Mouse (Mus musculus): Measurements from ENCODE around the gene Nefh. TPM values are rescaled to one million over a fixed set of nuclear protein-coding genes. Genes with fewer than 3 reads are reported as not detected.

Nefh gene
- polyA plus RNA-seq, 1 experiment from 2014 or later = 0.57 TPM

DNA sequence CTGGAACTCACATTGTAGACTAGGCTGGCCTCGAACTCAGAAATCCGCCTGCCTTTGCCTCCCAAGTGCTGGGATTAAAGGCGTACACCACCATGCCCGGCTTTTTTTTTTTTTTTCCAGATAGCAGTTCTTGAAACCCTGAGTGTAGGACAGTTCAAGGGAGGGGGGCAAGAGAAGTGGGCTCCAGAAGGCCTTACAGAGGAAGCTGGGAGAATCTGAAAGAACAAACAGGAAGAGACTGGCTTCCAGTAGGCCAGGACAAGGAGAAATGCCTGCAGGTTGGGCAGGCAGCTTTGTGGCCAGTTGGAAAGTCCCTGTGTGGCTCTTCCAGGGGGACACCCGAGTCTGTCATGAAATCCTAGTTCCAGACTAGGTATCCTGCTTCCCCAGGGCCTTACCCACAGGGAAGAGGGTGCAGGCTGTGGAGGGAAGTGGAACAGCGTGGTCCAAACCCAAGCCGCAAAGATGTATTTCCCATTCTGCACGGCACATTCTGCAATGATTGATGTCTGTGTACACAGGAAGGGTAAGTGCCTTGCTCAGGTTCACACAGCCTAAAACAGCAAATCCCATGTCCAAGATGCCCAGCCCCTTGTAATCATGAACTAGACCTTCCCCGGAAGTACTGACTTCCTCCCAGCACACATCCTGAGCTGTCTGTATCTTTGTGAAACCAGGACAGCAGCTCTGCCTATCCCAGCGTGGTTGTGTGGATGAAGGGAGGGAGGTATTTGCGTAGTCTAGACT is 26.7 kb upstream of the Nefh start:
- Histone ChIP-seq H3K9me3 (replicated peaks) (no peaks in the 10 kb centered on the region), H3K36me3 (no peaks in the 10 kb centered on the region), H3K4me2 (no peak overlapping the region), H3K4me3 (replicated peaks) (no peak overlapping the region), H3K27me3 (no peaks in the 10 kb centered on the region), H3K9ac (no peak overlapping the region), H3K27ac (peak overlapping the region; percentile 63), H3K4me1 (0 out of 2 replicates have a peak, but pooled peaks cover 3% of the 10 kb centered on the region)
- ATAC-seq (replicated peaks; ENCODE audit: low FRiP score) = no peak
- 66% methylated on average over 11 of the region's 11 CpGs for WGBS

GRCm38 (mm10) chr11:4973871-4974256 is 26.0 kb upstream of the Nefh start:
- 95% methylated on average over 2 of the region's 2 CpGs for WGBS
- no peak overlapping the region for H3K4me2 ChIP-seq
- H3K36me3 ChIP-seq = no peaks in the 10 kb centered on the region
- 0 out of 2 replicates have a peak, but pooled peaks cover 3% of the 10 kb centered on the region for H3K4me1 ChIP-seq
- no peak overlapping the region for H3K4me3 ChIP-seq (replicated peaks)
- H3K27ac ChIP-seq = peak overlapping the region; percentile 63; the same call in 1 of the 2 replicates
- H3K9ac ChIP-seq = no peak overlapping the region
- H3K27me3 ChIP-seq = no peaks in the 10 kb centered on the region
- H3K9me3 ChIP-seq (replicated peaks) = no peaks in the 10 kb centered on the region
- no peak for ATAC-seq (replicated peaks; ENCODE audit: low FRiP score)

- Histone ChIP-seq H3K36me3 (no peaks in the 10 kb centered on the region), H3K4me2 (no peak overlapping the region), H3K27me3 (no peaks in the 10 kb centered on the region), H3K9ac (no peak overlapping the region), H3K27ac (0 out of 2 replicates have a peak overlapping the region, but pooled peaks have one; percentile 30), H3K4me3 (replicated peaks) (no peak overlapping the region), H3K9me3 (replicated peaks) (no peaks in the 10 kb centered on the region), H3K4me1 (0 out of 2 replicates have a peak, but pooled peaks cover 3% of the 10 kb centered on the region)
- WGBS = 58% methylated on average over 13 of the region's 13 CpGs
- no peak for ATAC-seq (replicated peaks; ENCODE audit: low FRiP score)
These were observed 25.4 kb upstream of the Nefh start for GRCm38 (mm10) chr11:4972967-4973870.

GRCm38 (mm10) chr11:4968376-4968775 is 20.5 kb upstream of the Nefh start:
- Histone ChIP-seq H3K27me3 (no peaks in the 10 kb centered on the region), H3K27ac (no peak overlapping the region), H3K4me2 (no peak overlapping the region), H3K9me3 (replicated peaks) (no peaks in the 10 kb centered on the region), H3K4me1 (0 out of 2 replicates have a peak, but pooled peaks cover under 1% of the 10 kb centered on the region), H3K36me3 (no peaks in the 10 kb centered on the region), H3K9ac (no peak overlapping the region), H3K4me3 (replicated peaks) (no peak overlapping the region)
- WGBS = 54% methylated on average over 10 of the region's 10 CpGs
- ATAC-seq (replicated peaks; ENCODE audit: low FRiP score) = no peak

- H3K9ac ChIP-seq = no peak overlapping the region
- no peak overlapping the region for H3K4me2 ChIP-seq
- no peaks in the 10 kb centered on the region for H3K27me3 ChIP-seq
- no peaks in the 10 kb centered on the region for H3K9me3 ChIP-seq (replicated peaks)
- H3K4me3 ChIP-seq (replicated peaks) = no peak overlapping the region
- WGBS = 47% methylated on average over 2 of the region's 2 CpGs
- H3K4me1 ChIP-seq = no peaks in the 10 kb centered on the region
- no peak for ATAC-seq (replicated peaks; ENCODE audit: low FRiP score)
- H3K27ac ChIP-seq = no peak overlapping the region
- H3K36me3 ChIP-seq = no peaks in the 10 kb centered on the region
These were observed 19.7 kb upstream of the Nefh start for GRCm38 (mm10) chr11:4967549-4967948.

DNA sequence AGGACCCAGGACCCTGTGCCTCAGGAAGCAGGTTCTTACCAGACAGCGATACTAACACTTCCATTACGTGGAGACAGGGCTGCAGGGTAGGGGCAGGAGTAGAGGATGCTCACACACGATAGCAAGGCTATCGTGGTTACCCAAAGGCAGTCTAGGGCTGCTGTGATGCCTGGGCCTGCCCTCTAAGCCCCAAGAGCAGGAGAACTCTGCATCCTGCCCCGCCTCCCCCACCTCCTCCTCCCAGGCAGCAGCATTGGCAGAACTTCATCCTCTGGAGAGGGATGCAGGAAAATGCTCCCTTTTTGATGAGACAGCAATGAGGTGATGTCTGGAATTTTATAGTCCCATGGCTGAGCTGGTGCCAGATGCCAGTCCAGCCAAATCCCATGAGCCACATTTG is 19.0 kb upstream of the Nefh start:
- H3K36me3 ChIP-seq = no peaks in the 10 kb centered on the region
- H3K4me3 ChIP-seq (replicated peaks) = no peak overlapping the region
- ATAC-seq (replicated peaks; ENCODE audit: low FRiP score) = no peak
- WGBS = 62% methylated on average over 5 of the region's 5 CpGs
- H3K9ac ChIP-seq = no peak overlapping the region
- H3K4me2 ChIP-seq = no peak overlapping the region
- no peaks in the 10 kb centered on the region for H3K4me1 ChIP-seq
- H3K27me3 ChIP-seq = no peaks in the 10 kb centered on the region
- H3K27ac ChIP-seq = no peak overlapping the region
- no peaks in the 10 kb centered on the region for H3K9me3 ChIP-seq (replicated peaks)

GRCm38 (mm10) chr11:4966325-4966724 is 18.5 kb upstream of the Nefh start:
- Histone ChIP-seq H3K9me3 (replicated peaks) (no peaks in the 10 kb centered on the region), H3K36me3 (no peaks in the 10 kb centered on the region), H3K4me2 (no peak overlapping the region), H3K27ac (no peak overlapping the region), H3K4me1 (no peaks in the 10 kb centered on the region), H3K4me3 (replicated peaks) (no peak overlapping the region), H3K9ac (no peak overlapping the region), H3K27me3 (no peaks in the 10 kb centered on the region)
- no peak for ATAC-seq (replicated peaks; ENCODE audit: low FRiP score)
- 45% methylated on average over 2 of the region's 2 CpGs for WGBS

DNA sequence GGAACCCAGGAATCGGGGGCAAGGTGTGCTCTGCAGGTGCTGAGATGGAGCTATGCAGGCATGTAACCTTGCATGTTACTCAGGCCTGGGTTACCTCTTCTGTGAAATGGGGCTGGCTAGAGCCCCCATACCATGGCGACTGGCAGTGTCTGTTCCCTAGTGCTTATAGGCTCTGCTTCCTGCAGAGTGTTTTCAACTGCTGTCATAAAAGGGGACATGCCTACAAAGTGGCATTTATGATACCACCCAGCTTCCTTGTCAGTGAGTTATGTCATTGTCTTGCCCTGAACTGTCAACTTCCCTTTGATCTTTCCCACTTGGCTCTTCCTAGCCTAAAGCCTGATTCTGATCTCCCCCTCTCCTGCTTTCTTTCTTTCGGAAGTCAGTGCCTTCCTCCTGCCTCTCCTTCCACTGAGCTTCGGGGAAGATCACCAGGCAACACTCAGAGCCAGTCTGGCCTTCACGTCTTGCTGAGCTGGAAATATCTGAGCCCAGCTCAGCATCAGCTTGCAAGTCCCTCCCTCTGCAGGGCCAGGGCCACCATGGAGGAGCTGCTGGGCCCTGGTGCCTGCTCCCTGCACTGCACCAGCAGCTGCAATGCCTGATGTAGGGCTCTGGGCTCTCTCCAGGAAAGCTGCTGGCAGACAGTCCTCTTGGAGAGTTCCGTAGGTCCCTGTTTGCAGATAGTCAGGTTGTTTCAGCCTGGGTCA is 15.4 kb upstream of the Nefh start:
- Histone ChIP-seq H3K27ac (no peak overlapping the region), H3K4me3 (replicated peaks) (no peak overlapping the region), H3K27me3 (no peaks in the 10 kb centered on the region), H3K9me3 (replicated peaks) (no peaks in the 10 kb centered on the region), H3K4me2 (no peak overlapping the region), H3K4me1 (no peaks in the 10 kb centered on the region), H3K9ac (no peak overlapping the region), H3K36me3 (no peaks in the 10 kb centered on the region)
- ATAC-seq (replicated peaks; ENCODE audit: low FRiP score) = no peak
- 27% methylated on average over 6 of the region's 6 CpGs for WGBS

DNA sequence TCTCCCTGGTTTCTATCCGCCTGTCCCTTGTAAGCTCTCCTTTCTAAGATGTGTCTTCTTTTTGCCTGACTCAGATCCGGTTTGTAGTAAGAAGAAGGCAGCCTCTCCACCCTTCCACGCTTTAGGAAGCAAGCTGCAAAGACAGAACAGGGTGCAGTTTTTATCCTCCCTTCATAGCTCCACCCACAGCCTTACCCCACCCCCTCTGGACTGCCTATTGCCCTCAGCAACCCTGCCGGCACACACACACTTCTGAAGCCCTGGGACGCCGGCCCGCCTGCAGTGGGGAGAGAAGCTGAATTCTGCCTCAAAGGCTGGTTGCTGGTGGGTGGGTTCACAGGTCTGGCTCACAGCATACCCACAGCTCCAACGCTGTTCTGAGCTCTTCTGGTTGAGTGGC is 6.1 kb upstream of the Nefh start:
- H3K36me3 ChIP-seq = no peaks in the 10 kb centered on the region
- H3K27me3 ChIP-seq = peaks cover 72% of the 10 kb centered on the region
- H3K4me2 ChIP-seq = no peak overlapping the region
- peaks cover 6% of the 10 kb centered on the region for H3K4me1 ChIP-seq
- H3K27ac ChIP-seq = no peak overlapping the region
- WGBS = 1% methylated on average over 8 of the region's 8 CpGs
- H3K4me3 ChIP-seq (replicated peaks) = no peak overlapping the region
- ATAC-seq (replicated peaks; ENCODE audit: low FRiP score) = no peak
- no peaks in the 10 kb centered on the region for H3K9me3 ChIP-seq (replicated peaks)
- H3K9ac ChIP-seq = no peak overlapping the region

DNA sequence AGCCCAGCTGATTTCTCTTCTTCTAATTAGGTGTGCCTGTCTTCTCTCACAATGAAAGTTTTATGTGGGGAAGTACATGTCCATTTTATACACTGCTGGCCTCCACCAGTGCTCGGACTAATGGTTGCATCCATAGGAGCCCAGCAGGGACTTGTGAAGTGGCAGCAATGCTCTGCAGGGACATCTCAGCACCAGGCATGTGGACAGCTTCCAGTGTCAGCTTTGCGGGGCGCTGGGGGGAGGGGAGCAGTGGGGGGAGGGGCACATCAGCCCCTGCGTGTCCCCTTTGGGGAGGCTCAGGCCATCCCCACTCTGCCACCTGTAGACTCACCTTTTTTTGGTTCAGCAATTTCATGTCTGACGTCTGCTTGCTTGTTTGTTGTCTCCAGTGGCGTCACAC is 5.5 kb upstream of the Nefh start:
- Histone ChIP-seq H3K27me3 (peaks cover 77% of the 10 kb centered on the region), H3K4me1 (peaks cover 6% of the 10 kb centered on the region), H3K36me3 (no peaks in the 10 kb centered on the region), H3K27ac (no peak overlapping the region), H3K9ac (no peak overlapping the region), H3K4me2 (no peak overlapping the region), H3K4me3 (replicated peaks) (no peak overlapping the region), H3K9me3 (replicated peaks) (no peaks in the 10 kb centered on the region)
- WGBS = 5% methylated on average over 6 of the region's 6 CpGs
- no peak for ATAC-seq (replicated peaks; ENCODE audit: low FRiP score)

DNA sequence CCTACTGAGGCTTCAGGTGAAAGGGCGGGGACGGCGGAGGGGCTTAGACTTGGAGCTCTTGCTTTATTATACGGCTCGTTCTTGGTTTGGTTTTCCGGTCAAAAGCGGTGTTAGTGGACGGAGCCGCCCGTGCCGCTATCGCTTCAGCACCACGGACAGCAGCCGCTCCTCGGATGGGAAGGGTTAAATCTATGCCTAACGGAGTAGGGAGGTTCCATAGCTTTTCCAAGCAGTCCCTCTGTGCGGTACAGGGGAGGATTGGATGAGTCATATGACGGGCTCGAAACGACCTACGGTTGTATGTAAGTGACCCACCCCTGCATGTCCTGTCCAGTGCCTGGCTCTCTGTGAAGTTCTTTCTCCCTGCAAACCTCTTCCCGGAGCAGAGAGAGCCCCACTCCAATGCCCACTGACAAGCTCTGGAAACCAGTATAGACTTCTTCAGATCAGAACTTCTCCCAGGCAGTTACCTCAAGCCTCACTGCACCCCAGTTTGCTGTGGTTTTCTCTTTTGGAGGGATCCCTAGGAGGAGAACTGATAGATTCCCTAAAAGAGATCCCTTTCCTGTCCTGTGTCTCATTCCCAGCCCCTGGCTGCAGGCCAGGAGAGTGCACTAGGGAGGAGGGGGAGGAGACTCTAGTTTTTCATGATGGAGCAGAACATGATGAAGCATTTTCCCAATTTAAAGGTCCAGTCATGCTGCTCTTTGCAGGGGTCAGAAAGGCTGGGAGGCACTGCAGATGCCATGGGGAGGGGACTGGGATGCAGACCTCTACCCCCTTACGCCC is 1.6 kb upstream of the Nefh start:
- Histone ChIP-seq H3K9ac (no peak overlapping the region), H3K36me3 (no peaks in the 10 kb centered on the region), H3K4me1 (peaks cover 24% of the 10 kb centered on the region), H3K4me2 (peak overlapping the region; percentile 29; the same call in 1 of the 2 replicates), H3K27me3 (peaks cover 97% of the 10 kb centered on the region), H3K9me3 (replicated peaks) (no peaks in the 10 kb centered on the region), H3K4me3 (replicated peaks) (no peak overlapping the region), H3K27ac (no peak overlapping the region)
- ATAC-seq (replicated peaks; ENCODE audit: low FRiP score) = no peak; the same call in 1 of the 2 replicates
- 6% methylated on average over 23 of the region's 23 CpGs for WGBS

Data from kidney, embryonic 15.5 days (tissue).